Mouse (Mus musculus) heart, postnatal 0 days (tissue): ENCODE data around the gene Klk8.

ENCODE experiments used
- CTCF ChIP-seq: IDR thresholded peaks from 2 replicates; pipeline ENCODE4 v1.5.1; 2016; ENCODE audit warnings: antibody characterized with exemption, control low read depth, low read depth
- EP300 ChIP-seq: IDR thresholded peaks from 2 replicates; pipeline ENCODE4 v1.6.1; 2016; ENCODE audit warnings: antibody characterized with exemption, low read depth

GRCm38 (mm10) chr7:43770701-43771100, 26.7 kb upstream of the Klk8 start:
- no peak for TF ChIP-seq EP300
- TF ChIP-seq CTCF = no peak
